Mouse (Mus musculus) stomach, embryonic 15.5 days (tissue): ENCODE results near the gene Pim2. TPM values are rescaled to one million over a fixed set of nuclear protein-coding genes. Genes with fewer than 3 reads are reported as not detected.
A peak's percentile ranks its signal among the peaks of the same experiment; 100 is the strongest.

Experiments used
- ATAC-seq: fragments of 200-750 bp; cut with Nextera tagmentation; 2 replicates; pipeline ENCODE4 v1.8.0; 2017; ENCODE audit warnings: low read depth, moderate number of reproducible peaks, moderate TSS enrichment; ENCODE audit not compliant: insufficient read depth, low FRiP score
- H3K27ac ChIP-seq: fragments of 300-500 bp; sonication (generic); 2 replicates; pipeline ENCODE4 v1.5.1; 2015; ENCODE audit warnings: mild to moderate bottlenecking, inconsistent platforms
- H3K27me3 ChIP-seq: fragments of 300-500 bp; sonication (generic); replicated peaks from 2 replicates; pipeline ENCODE4 v1.6.1; 2015; ENCODE audit warnings: inconsistent platforms
- H3K36me3 ChIP-seq: fragments of 300-500 bp; sonication (generic); 2 replicates; pipeline ENCODE4 v1.6.1; 2015; ENCODE audit warnings: inconsistent platforms
- H3K4me1 ChIP-seq: fragments of 300-500 bp; sonication (generic); 2 replicates; pipeline ENCODE4 v1.6.1; 2015; ENCODE audit warnings: inconsistent platforms
- H3K4me2 ChIP-seq: fragments of 300-500 bp; sonication (generic); 2 replicates; pipeline ENCODE4 v1.6.1; 2015; ENCODE audit warnings: mild to moderate bottlenecking, inconsistent platforms
- H3K4me3 ChIP-seq: fragments of 300-500 bp; sonication (generic); replicated peaks from 2 replicates; pipeline ENCODE4 v1.5.1; 2015; ENCODE audit warnings: inconsistent platforms
- H3K9ac ChIP-seq: fragments of 300-500 bp; sonication (generic); 2 replicates; pipeline ENCODE4 v1.6.1; 2015; ENCODE audit warnings: inconsistent platforms
- H3K9me3 ChIP-seq: fragments of 300-500 bp; sonication (generic); 2 replicates; pipeline ENCODE4 v1.6.1; 2016; ENCODE audit warnings: inconsistent platforms
- WGBS: fragments of 180-500 bp; shearing (Covaris S2); methylation state at CpG from one replicate; pipeline ENCODE4 v1.1.7; 2015; 5-methylcytosine and 5-hydroxymethylcytosine counted together
- polyA plus RNA-seq: library from polyadenylated mRNA; unstranded; fragments of >200 nt; fragmentation: Nextera tagmentation; extraction: Ambion mirVana; gene quantifications from 2 replicates; pipeline ENCODE4 v1.2.1, GENCODE M21; 2015

Gene Pim2
- 10.3 and 15.9 TPM in 2 replicates for polyA plus RNA-seq

- Histone ChIP-seq H3K36me3 (peaks cover 9% of the 10 kb centered on the region; the same call in 1 of the 2 replicates), H3K27me3 (no peaks in the 10 kb centered on the region), H3K4me2 (peak within 1 kb of the TSS; percentile 81), H3K9me3 (no peaks in the 10 kb centered on the region), H3K27ac (no peak within 1 kb of the TSS), H3K9ac (peak within 1 kb of the TSS; percentile 4; the same call in 1 of the 2 replicates), H3K4me3 (peak within 1 kb of the TSS; percentile 46), H3K4me1 (no peaks in the 10 kb centered on the region)
- 6% methylated on average over 38 of the region's 38 CpGs for WGBS
- peak; percentile 90 for ATAC-seq
These were observed at the start of gene Pim2 for GRCm38 (mm10) chrX:7878007-7878419. TSS of gene Pim2 (plus strand) at chrX:7878262.

GRCm38 (mm10) chrX:7837146-7837545 lies 40.9 kb upstream of the Pim2 start:
- Histone ChIP-seq H3K4me1 (no peaks in the 10 kb centered on the region), H3K9ac (no peak overlapping the region), H3K4me2 (no peak overlapping the region), H3K27me3 (no peaks in the 10 kb centered on the region), H3K36me3 (no peaks in the 10 kb centered on the region), H3K27ac (no peak overlapping the region), H3K9me3 (no peaks in the 10 kb centered on the region), H3K4me3 (no peak overlapping the region)
- ATAC-seq: no peak
- 76% methylated on average over 1 of the region's 1 CpGs for WGBS

GRCm38 (mm10) chrX:7840842-7841162 lies 37.3 kb upstream of the Pim2 start:
- H3K4me3 ChIP-seq: peak overlapping the region; percentile 31
- no peak for ATAC-seq
- H3K4me1 ChIP-seq: no peaks in the 10 kb centered on the region
- WGBS: 8% methylated on average over 7 of the region's 7 CpGs
- no peaks in the 10 kb centered on the region for H3K36me3 ChIP-seq
- H3K4me2 ChIP-seq: peak overlapping the region; percentile 50
- no peak overlapping the region for H3K9ac ChIP-seq
- H3K9me3 ChIP-seq: no peaks in the 10 kb centered on the region
- peak overlapping the region; percentile 95; the same call in 1 of the 2 replicates for H3K27ac ChIP-seq
- H3K27me3 ChIP-seq: no peaks in the 10 kb centered on the region

GRCm38 (mm10) chrX:7841163-7842162 lies 36.6 kb upstream of the Pim2 start, which contains the start of gene Otud5:
TSS of gene Otud5 (plus strand) at chrX:7841364.
- H3K9ac ChIP-seq: peak within 1 kb of the TSS; percentile 68
- H3K4me1 ChIP-seq: no peaks in the 10 kb centered on the region
- peak within 1 kb of the TSS; percentile 67 for H3K4me3 ChIP-seq
- no peaks in the 10 kb centered on the region for H3K27me3 ChIP-seq
- H3K4me2 ChIP-seq: peak within 1 kb of the TSS; percentile 60
- H3K27ac ChIP-seq: peak within 1 kb of the TSS; percentile 95
- 13% methylated on average over 74 of the region's 74 CpGs for WGBS
- H3K36me3 ChIP-seq: no peaks in the 10 kb centered on the region
- peak; percentile 96 for ATAC-seq
- no peaks in the 10 kb centered on the region for H3K9me3 ChIP-seq

DNA sequence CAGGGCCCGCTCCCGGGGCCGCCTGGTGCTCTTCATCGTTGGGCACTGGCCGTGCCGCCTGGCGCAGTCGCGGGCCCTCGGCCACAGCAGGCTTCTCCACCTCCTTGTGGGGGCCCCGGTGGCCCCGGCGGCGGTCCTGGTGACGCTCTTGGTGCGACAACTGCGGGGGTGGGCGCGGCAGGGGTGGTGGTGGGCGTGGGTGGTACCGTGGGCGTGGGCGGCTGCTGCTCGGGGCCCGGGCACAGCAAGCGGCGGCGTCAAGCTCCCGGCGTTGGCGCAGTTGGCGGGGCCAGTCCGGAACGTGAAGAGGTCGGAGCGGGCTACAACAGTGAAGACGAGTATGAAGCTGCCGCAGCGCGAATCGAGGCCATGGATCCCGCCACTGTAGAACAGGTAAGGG lies 35.7 kb upstream of the Pim2 start:
- Histone ChIP-seq H3K27me3 (no peaks in the 10 kb centered on the region), H3K36me3 (no peaks in the 10 kb centered on the region), H3K9ac (peak overlapping the region; percentile 68), H3K4me2 (peak overlapping the region; percentile 60), H3K4me3 (peak overlapping the region; percentile 67), H3K27ac (peak overlapping the region; percentile 87), H3K4me1 (no peaks in the 10 kb centered on the region), H3K9me3 (no peaks in the 10 kb centered on the region)
- no peak for ATAC-seq
- WGBS: 18% methylated on average over 41 of the region's 42 CpGs

GRCm38 (mm10) chrX:7847845-7848244 lies 30.2 kb upstream of the Pim2 start:
- H3K4me1 ChIP-seq: no peaks in the 10 kb centered on the region
- H3K9ac ChIP-seq: no peak overlapping the region
- no peaks in the 10 kb centered on the region for H3K36me3 ChIP-seq
- no peaks in the 10 kb centered on the region for H3K9me3 ChIP-seq
- no peak for ATAC-seq
- H3K4me2 ChIP-seq: no peak overlapping the region
- WGBS: 80% methylated on average over 2 of the region's 2 CpGs
- H3K27ac ChIP-seq: no peak overlapping the region
- H3K4me3 ChIP-seq: no peak overlapping the region
- no peaks in the 10 kb centered on the region for H3K27me3 ChIP-seq

GRCm38 (mm10) chrX:7854578-7854977 lies 23.5 kb upstream of the Pim2 start:
- Histone ChIP-seq H3K4me1 (no peaks in the 10 kb centered on the region), H3K4me3 (no peak overlapping the region), H3K27me3 (no peaks in the 10 kb centered on the region), H3K4me2 (no peak overlapping the region), H3K27ac (no peak overlapping the region), H3K9me3 (no peaks in the 10 kb centered on the region), H3K9ac (no peak overlapping the region), H3K36me3 (no peaks in the 10 kb centered on the region)
- no peak for ATAC-seq
- 39% methylated on average over 2 of the region's 2 CpGs for WGBS

DNA sequence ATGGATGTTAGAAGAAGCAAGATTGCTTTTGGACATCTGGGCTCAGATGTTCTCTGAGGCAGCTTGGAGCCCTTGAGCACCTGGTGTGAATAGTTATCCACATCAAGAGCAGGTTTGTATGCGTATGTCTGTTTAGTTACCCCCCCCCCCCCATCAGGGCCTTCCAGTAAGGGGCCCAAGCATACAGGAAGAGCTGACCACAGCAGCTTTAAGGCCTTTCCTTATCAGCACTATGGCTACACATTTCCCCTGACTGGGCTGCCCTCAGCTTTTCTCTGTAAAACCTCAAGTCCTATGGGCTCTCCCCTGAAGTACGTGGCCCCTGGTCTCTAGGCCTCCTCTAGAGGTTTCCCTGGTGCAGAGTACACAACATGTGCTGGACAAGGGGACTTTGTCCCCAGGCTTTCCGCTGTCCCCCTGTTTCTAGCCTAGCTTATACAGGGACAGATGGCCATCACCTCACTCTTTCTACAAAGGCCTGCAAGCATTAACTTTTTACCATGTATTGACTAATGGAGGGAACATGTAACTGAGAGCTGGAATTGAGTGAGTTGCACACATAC lies 18.8 kb upstream of the Pim2 start:
- no peak overlapping the region for H3K4me3 ChIP-seq
- H3K9ac ChIP-seq: no peak overlapping the region
- no peak for ATAC-seq
- no peaks in the 10 kb centered on the region for H3K27me3 ChIP-seq
- no peaks in the 10 kb centered on the region for H3K4me1 ChIP-seq
- H3K4me2 ChIP-seq: no peak overlapping the region
- no peaks in the 10 kb centered on the region for H3K9me3 ChIP-seq
- no peak overlapping the region for H3K27ac ChIP-seq
- 85% methylated on average over 3 of the region's 3 CpGs for whole genome bisulfite sequencing
- H3K36me3 ChIP-seq: no peaks in the 10 kb centered on the region

- Histone ChIP-seq H3K4me1 (no peaks in the 10 kb centered on the region), H3K27me3 (no peaks in the 10 kb centered on the region), H3K27ac (no peak overlapping the region), H3K9me3 (no peaks in the 10 kb centered on the region), H3K9ac (no peak overlapping the region), H3K4me2 (no peak overlapping the region), H3K4me3 (no peak overlapping the region), H3K36me3 (no peaks in the 10 kb centered on the region)
- ATAC-seq: no peak
- WGBS: 81% methylated on average over 1 of the region's 1 CpGs
These were observed 14.9 kb upstream of the Pim2 start for GRCm38 (mm10) chrX:7863181-7863580.

- WGBS: 69% methylated on average over 3 of the region's 3 CpGs
- H3K4me3 ChIP-seq: no peak overlapping the region
- ATAC-seq: no peak
- H3K9ac ChIP-seq: no peak overlapping the region
- H3K27me3 ChIP-seq: no peaks in the 10 kb centered on the region
- H3K36me3 ChIP-seq: no peaks in the 10 kb centered on the region
- no peak overlapping the region for H3K27ac ChIP-seq
- H3K9me3 ChIP-seq: no peaks in the 10 kb centered on the region
- H3K4me2 ChIP-seq: no peak overlapping the region
- H3K4me1 ChIP-seq: no peaks in the 10 kb centered on the region
These were observed 13.5 kb upstream of the Pim2 start for GRCm38 (mm10) chrX:7864551-7864950.

GRCm38 (mm10) chrX:7865343-7865742 lies 12.7 kb upstream of the Pim2 start:
- Histone ChIP-seq H3K4me2 (no peak overlapping the region), H3K9ac (no peak overlapping the region), H3K36me3 (no peaks in the 10 kb centered on the region), H3K27me3 (no peaks in the 10 kb centered on the region), H3K27ac (no peak overlapping the region), H3K4me1 (no peaks in the 10 kb centered on the region), H3K4me3 (no peak overlapping the region), H3K9me3 (no peaks in the 10 kb centered on the region)
- 63% methylated on average over 2 of the region's 2 CpGs for WGBS
- ATAC-seq: no peak

- no peak overlapping the region for H3K4me2 ChIP-seq
- ATAC-seq: peak; percentile 60
- no peak overlapping the region for H3K27ac ChIP-seq
- no peak overlapping the region for H3K9ac ChIP-seq
- no peaks in the 10 kb centered on the region for H3K4me1 ChIP-seq
- no peaks in the 10 kb centered on the region for H3K36me3 ChIP-seq
- 56% methylated on average over 2 of the region's 2 CpGs for WGBS
- H3K4me3 ChIP-seq: no peak overlapping the region
- H3K27me3 ChIP-seq: no peaks in the 10 kb centered on the region
- no peaks in the 10 kb centered on the region for H3K9me3 ChIP-seq
These were observed 12.3 kb upstream of the Pim2 start for GRCm38 (mm10) chrX:7865786-7866185.
